Mouse (Mus musculus) kidney, embryonic 16.5 days (tissue): ENCODE results near the gene Stx6. TPM values are rescaled to one million over a fixed set of nuclear protein-coding genes. Genes with fewer than 3 reads are reported as not detected.

Experiments used
- ATAC-seq: fragments of 200-750 bp; cut with Nextera tagmentation; 2 replicates; pipeline ENCODE4 v1.8.0; 2017; ENCODE audit warnings: moderate TSS enrichment; ENCODE audit not compliant: low FRiP score, low TSS enrichment
- H3K27ac ChIP-seq: fragments of 300-500 bp; sonication (generic); 2 replicates; pipeline ENCODE4 v1.5.1; 2014; ENCODE audit warnings: low read length
- H3K27me3 ChIP-seq: fragments of 300-500 bp; sonication (generic); 2 replicates; pipeline ENCODE4 v1.6.1; 2014; ENCODE audit warnings: low read length, control low read depth, mixed read lengths; ENCODE audit not compliant: insufficient read depth
- H3K36me3 ChIP-seq: fragments of 300-500 bp; sonication (generic); 2 replicates; pipeline ENCODE4 v1.6.1; 2014; ENCODE audit warnings: low read length, control low read depth, mixed read lengths; ENCODE audit not compliant: insufficient read depth
- H3K4me1 ChIP-seq: fragments of 300-500 bp; sonication (generic); 2 replicates; pipeline ENCODE4 v1.6.1; 2014; ENCODE audit warnings: low read length, control low read depth, mixed read lengths; ENCODE audit not compliant: insufficient read depth
- H3K4me2 ChIP-seq: fragments of 300-500 bp; sonication (generic); replicated peaks from 2 replicates; pipeline ENCODE4 v1.6.1; 2014; ENCODE audit warnings: low read depth, low read length
- H3K4me3 ChIP-seq: fragments of 300-500 bp; sonication (generic); 2 replicates; pipeline ENCODE4 v1.5.1; 2014; ENCODE audit warnings: mild to moderate bottlenecking, low read length
- H3K9ac ChIP-seq: fragments of 300-500 bp; sonication (generic); replicated peaks from 2 replicates; pipeline ENCODE4 v1.6.1; 2014; ENCODE audit warnings: low read length
- H3K9me3 ChIP-seq: fragments of 300-500 bp; sonication (generic); 2 replicates; pipeline ENCODE4 v1.6.1; 2016; ENCODE audit warnings: low read length, control low read depth
- WGBS: fragments of 180-500 bp; shearing (Covaris S2); extraction: QIAGEN DNeasy Blood & Tissue Kit; methylation state at CpG from one replicate; pipeline ENCODE4 v1.1.7; 2014; 5-methylcytosine and 5-hydroxymethylcytosine counted together
- polyA plus RNA-seq: library from polyadenylated mRNA; unstranded; fragments of >200 nt; fragmentation: Nextera tagmentation; extraction: Ambion mirVana; gene quantifications from 2 replicates; pipeline ENCODE4 v1.2.1, GENCODE M21; 2015

The Stx6 gene
- polyA plus RNA-seq, 1 experiment from 2014 or later: 70.9 TPM

GRCm38 (mm10) chr1:155191219-155191618 is 32.7 kb downstream of the Stx6 start:
- Histone ChIP-seq H3K27ac (no peak overlapping the region), H3K36me3 (peaks cover 58% of the 10 kb centered on the region), H3K27me3 (no peaks in the 10 kb centered on the region), H3K4me3 (no peak overlapping the region), H3K4me2 (no peak overlapping the region), H3K9me3 (no peaks in the 10 kb centered on the region), H3K9ac (no peak overlapping the region), H3K4me1 (peaks cover 6% of the 10 kb centered on the region; the same call in 1 of the 2 replicates)
- WGBS: 89% methylated on average over 8 of the region's 8 CpGs
- ATAC-seq: no peak

GRCm38 (mm10) chr1:155191671-155192070 is 33.2 kb downstream of the Stx6 start:
- 87% methylated on average over 2 of the region's 2 CpGs for WGBS
- ATAC-seq: no peak
- H3K27ac ChIP-seq: no peak overlapping the region
- peaks cover 6% of the 10 kb centered on the region; the same call in 1 of the 2 replicates for H3K4me1 ChIP-seq
- no peak overlapping the region for H3K9ac ChIP-seq
- H3K27me3 ChIP-seq: no peaks in the 10 kb centered on the region
- H3K4me3 ChIP-seq: no peak overlapping the region
- H3K9me3 ChIP-seq: no peaks in the 10 kb centered on the region
- no peak overlapping the region for H3K4me2 ChIP-seq
- peaks cover 58% of the 10 kb centered on the region for H3K36me3 ChIP-seq

- Histone ChIP-seq H3K4me3 (no peak overlapping the region), H3K36me3 (peaks cover 57% of the 10 kb centered on the region), H3K27me3 (no peaks in the 10 kb centered on the region), H3K4me1 (peaks cover 6% of the 10 kb centered on the region; the same call in 1 of the 2 replicates), H3K27ac (0 out of 2 replicates have a peak overlapping the region, but pooled peaks have one; percentile 17), H3K9me3 (no peaks in the 10 kb centered on the region), H3K4me2 (no peak overlapping the region), H3K9ac (no peak overlapping the region)
- ATAC-seq: peak; percentile 69; the same call in 1 of the 2 replicates
- 63% methylated on average over 15 of the region's 15 CpGs for WGBS
Observed at GRCm38 (mm10) chr1:155192805-155193368, 34.4 kb downstream of the Stx6 start.

GRCm38 (mm10) chr1:155196691-155197090 is 38.2 kb downstream of the Stx6 start:
- no peak for ATAC-seq
- no peak overlapping the region for H3K27ac ChIP-seq
- H3K4me1 ChIP-seq: peaks cover 11% of the 10 kb centered on the region
- H3K36me3 ChIP-seq: peaks cover 35% of the 10 kb centered on the region
- no peak overlapping the region for H3K4me3 ChIP-seq
- 87% methylated on average over 4 of the region's 4 CpGs for WGBS
- H3K27me3 ChIP-seq: no peaks in the 10 kb centered on the region
- H3K4me2 ChIP-seq: no peak overlapping the region
- no peak overlapping the region for H3K9ac ChIP-seq
- H3K9me3 ChIP-seq: no peaks in the 10 kb centered on the region

- no peak overlapping the region for H3K4me3 ChIP-seq
- H3K4me1 ChIP-seq: peaks cover 11% of the 10 kb centered on the region
- H3K9me3 ChIP-seq: no peaks in the 10 kb centered on the region
- WGBS: 81% methylated on average over 6 of the region's 6 CpGs
- H3K27ac ChIP-seq: no peak overlapping the region
- H3K27me3 ChIP-seq: no peaks in the 10 kb centered on the region
- no peak overlapping the region for H3K4me2 ChIP-seq
- no peak overlapping the region for H3K9ac ChIP-seq
- peaks cover 35% of the 10 kb centered on the region for H3K36me3 ChIP-seq
- ATAC-seq: no peak
Observed at GRCm38 (mm10) chr1:155199522-155199921, 41.0 kb downstream of the Stx6 start.

- H3K36me3 ChIP-seq: peaks cover 36% of the 10 kb centered on the region
- WGBS: 51% methylated on average over 2 of the region's 2 CpGs
- no peak for ATAC-seq
Observed at GRCm38 (mm10) chr1:155200967-155201366, 42.5 kb downstream of the Stx6 start.

GRCm38 (mm10) chr1:155201373-155201879 is 42.9 kb downstream of the Stx6 start:
- peaks cover 36% of the 10 kb centered on the region for H3K36me3 ChIP-seq
- peaks cover 20% of the 10 kb centered on the region for H3K4me1 ChIP-seq
- no peak overlapping the region for H3K27ac ChIP-seq
- H3K9ac ChIP-seq: no peak overlapping the region
- H3K27me3 ChIP-seq: no peaks in the 10 kb centered on the region
- no peak overlapping the region for H3K4me3 ChIP-seq
- WGBS: 65% methylated on average over 4 of the region's 4 CpGs
- H3K4me2 ChIP-seq: no peak overlapping the region
- ATAC-seq: peak; percentile 20; the same call in 1 of the 2 replicates
- H3K9me3 ChIP-seq: no peaks in the 10 kb centered on the region

More at GRCm38 (mm10) chr1:155200967-155201366, 42.5 kb downstream of the Stx6 start:
- Histone ChIP-seq H3K4me2 (no peak overlapping the region), H3K4me1 (peaks cover 16% of the 10 kb centered on the region), H3K9ac (no peak overlapping the region), H3K27me3 (no peaks in the 10 kb centered on the region), H3K4me3 (no peak overlapping the region), H3K9me3 (no peaks in the 10 kb centered on the region), H3K27ac (no peak overlapping the region)

- WGBS: 75% methylated on average over 17 of the region's 17 CpGs
- H3K4me1 ChIP-seq: peaks cover 22% of the 10 kb centered on the region
- H3K27ac ChIP-seq: 0 out of 2 replicates have a peak overlapping the region, but pooled peaks have one; percentile 11
- no peaks in the 10 kb centered on the region for H3K9me3 ChIP-seq
- 0 out of 2 replicates have a peak, but pooled peaks have one; percentile 21 for ATAC-seq
- H3K27me3 ChIP-seq: no peaks in the 10 kb centered on the region
- no peak overlapping the region for H3K4me2 ChIP-seq
- H3K4me3 ChIP-seq: no peak overlapping the region
- peaks cover 36% of the 10 kb centered on the region for H3K36me3 ChIP-seq
- H3K9ac ChIP-seq: no peak overlapping the region; the same call in 1 of the 2 replicates
Observed at GRCm38 (mm10) chr1:155201914-155202313, 43.4 kb downstream of the Stx6 start.

- no peak overlapping the region for H3K4me3 ChIP-seq
- H3K4me1 ChIP-seq: peaks cover 22% of the 10 kb centered on the region
- no peaks in the 10 kb centered on the region for H3K9me3 ChIP-seq
- ATAC-seq: no peak
- peaks cover 37% of the 10 kb centered on the region for H3K36me3 ChIP-seq
- H3K9ac ChIP-seq: no peak overlapping the region; the same call in 1 of the 2 replicates
- H3K27ac ChIP-seq: 0 out of 2 replicates have a peak overlapping the region, but pooled peaks have one; percentile 11
- 74% methylated on average over 5 of the region's 5 CpGs for WGBS
- H3K4me2 ChIP-seq: no peak overlapping the region
- no peaks in the 10 kb centered on the region for H3K27me3 ChIP-seq
Observed at GRCm38 (mm10) chr1:155202472-155202871, 44.0 kb downstream of the Stx6 start.

- 83% methylated on average over 7 of the region's 7 CpGs for WGBS
- Histone ChIP-seq H3K4me2 (no peak overlapping the region), H3K36me3 (peaks cover 34% of the 10 kb centered on the region), H3K9me3 (no peaks in the 10 kb centered on the region), H3K9ac (no peak overlapping the region), H3K27ac (no peak overlapping the region), H3K4me1 (peaks cover 22% of the 10 kb centered on the region), H3K27me3 (no peaks in the 10 kb centered on the region), H3K4me3 (no peak overlapping the region)
- ATAC-seq: no peak
Observed at GRCm38 (mm10) chr1:155203101-155203500, 44.6 kb downstream of the Stx6 start.
